Mouse (Mus musculus) ES-E14 (cell line): ENCODE measurements at regions not wholly inside any gene's neighbourhood (a gene's known extent, or its start where the extent isn't known, plus 50 kb on each side); places are given as distances from the start of the nearest gene placed in this dataset.

ENCODE experiments used
- DNase-seq: peaks from one replicate; pipeline ENCODE4 v3.0.0-alpha.2; 2013; ENCODE audit warnings: low read depth, low spot score
- H3K27ac ChIP-seq: 2 replicates; pipeline ENCODE4 v1.5.1; 2012; ENCODE audit warnings: low read depth, mild to moderate bottlenecking, low read length, moderate library complexity, mixed read lengths; ENCODE audit not compliant: poor library complexity, insufficient read depth, severe bottlenecking
- H3K36me3 ChIP-seq: 2 replicates; pipeline ENCODE4 v1.6.1; 2012; ENCODE audit warnings: mild to moderate bottlenecking, low read length, moderate library complexity, mixed read lengths; ENCODE audit not compliant: control insufficient read depth, poor library complexity, insufficient read depth, severe bottlenecking
- H3K4me1 ChIP-seq, 2 experiments: fragments of 150-350 bp in 1 of 2; sonication (generic) in 1 of 2; 2 replicates each; pipeline ENCODE4 v1.6.1; 2012; ENCODE audit warnings: low read length in 2 of 2, mild to moderate bottlenecking in 1 of 2, mixed read lengths in 1 of 2; ENCODE audit not compliant: control insufficient read depth in 2 of 2, insufficient read depth in 2 of 2, poor library complexity in 1 of 2
- H3K4me3 ChIP-seq, 2 experiments: fragments of 150-350 bp in 1 of 2; sonication (generic) in 1 of 2; 2 replicates each; pipeline ENCODE4 v1.5.1; 2012; ENCODE audit warnings: low read length in 2 of 2, low read depth in 1 of 2, mild to moderate bottlenecking in 1 of 2, mixed read lengths in 1 of 2; ENCODE audit not compliant: insufficient read depth in 1 of 2, poor library complexity in 1 of 2, severe bottlenecking in 1 of 2
- H3K9ac ChIP-seq: 2 replicates; pipeline ENCODE4 v1.6.1; 2012; ENCODE audit warnings: low read depth, mild to moderate bottlenecking, low read length, mixed read lengths; ENCODE audit not compliant: poor library complexity, insufficient read depth, severe bottlenecking
- H3K9me3 ChIP-seq: fragments of 150-350 bp; sonication (generic); 2 replicates; pipeline ENCODE4 v1.6.1; 2012; ENCODE audit warnings: low read depth, mild to moderate bottlenecking, low read length; ENCODE audit not compliant: control insufficient read depth, insufficient read depth
- CHD2 ChIP-seq: IDR thresholded peaks from 2 replicates; pipeline ENCODE4 v1.6.1; 2014; ENCODE audit warnings: mild to moderate bottlenecking, low read depth, low read length, inconsistent platforms
- HCFC1 ChIP-seq: IDR thresholded peaks from 2 replicates; pipeline ENCODE4 v1.6.1; 2012; ENCODE audit warnings: low read length, inconsistent platforms, borderline replicate concordance; ENCODE audit not compliant: insufficient read depth
- MAFK ChIP-seq: IDR thresholded peaks from 2 replicates; pipeline ENCODE4 v1.6.1; 2014; ENCODE audit warnings: mild to moderate bottlenecking, low read depth, low read length, inconsistent platforms; ENCODE audit not compliant: insufficient read depth
- ZC3H11A ChIP-seq: IDR thresholded peaks from 2 replicates; pipeline ENCODE4 v1.6.1; 2012; ENCODE audit warnings: low read depth, mild to moderate bottlenecking, inconsistent platforms, low read length, borderline replicate concordance
- ZNF384 ChIP-seq: IDR thresholded peaks from 2 replicates; pipeline ENCODE4 v1.6.1; 2012; ENCODE audit warnings: low read depth, low read length, inconsistent platforms
- in situ Hi-C, 2 experiments: fragments of 600-800 bp; cut with MboI; formaldehyde crosslinking; loops; one replicate each; pipeline ENCODE4 v1.15.1; 2025; ENCODE audit warnings: low sequenced_read_pairs in 2 of 2, inconsistent platforms in 1 of 2; ENCODE audit not compliant: unreplicated experiment in 2 of 2

GRCm38 (mm10) chr3:52853126-52853525, 163.9 kb downstream of the Cog6 start:
- no peak for DNase-seq
- H3K9ac ChIP-seq: no peak overlapping the region
- in situ Hi-C loops: no loop called here
- no peaks in the 10 kb centered on the region for H3K4me1 ChIP-seq
- H3K36me3 ChIP-seq: no peaks in the 10 kb centered on the region
- no peak overlapping the region for H3K27ac ChIP-seq
- no peak for TF ChIP-seq CHD2
- TF ChIP-seq ZC3H11A: no peak
- H3K4me3 ChIP-seq: no peak overlapping the region
- no peaks in the 10 kb centered on the region for H3K9me3 ChIP-seq

GRCm38 (mm10) chr3:52845166-52845565, 171.9 kb downstream of the Cog6 start:
- DNase-seq: no peak
- in situ Hi-C loops: loop anchor here (10.0 to 25.0 kb wide), 2 partner anchors 583 to 590 kb away; partner anchors contain the start of gene Foxo1 (in 1 of the 2)
- Histone ChIP-seq H3K9ac (no peak overlapping the region), H3K4me1 (peaks cover 1 to 4% of the 10 kb centered on the region in 2 experiments; a peak in 1 of 4 replicates), H3K36me3 (no peaks in the 10 kb centered on the region), H3K4me3 (no peak overlapping the region), H3K27ac (no peak overlapping the region), H3K9me3 (no peaks in the 10 kb centered on the region)
- TF ChIP-seq CHD2: no peak
- no peak for TF ChIP-seq MAFK
- TF ChIP-seq ZNF384: no peak
- no peak for TF ChIP-seq HCFC1
- TF ChIP-seq ZC3H11A: no peak

- Histone ChIP-seq H3K4me1 (peaks cover 1 to 4% of the 10 kb centered on the region in 2 experiments; a peak in 1 of 4 replicates), H3K27ac (no peak overlapping the region)
- TF ChIP-seq MAFK: no peak
- no peak for TF ChIP-seq CHD2
- peak; percentile 55; the same call in 1 of the 2 replicates for TF ChIP-seq HCFC1
- TF ChIP-seq ZC3H11A: peak; percentile 80
- peak; percentile 70 for TF ChIP-seq ZNF384
These were observed 173.0 kb downstream of the Cog6 start for GRCm38 (mm10) chr3:52843998-52844397.

GRCm38 (mm10) chr3:52842866-52843425, 174.1 kb downstream of the Cog6 start:
- Histone ChIP-seq H3K4me3 (no peak overlapping the region), H3K36me3 (no peaks in the 10 kb centered on the region)
- in situ Hi-C loops: loop anchor here (10.0 to 25.0 kb wide), 2 partner anchors 581 to 588 kb away; partner anchors contain the start of gene Foxo1 (in 1 of the 2)

More at GRCm38 (mm10) chr3:52843998-52844397, 173.0 kb downstream of the Cog6 start:
- Histone ChIP-seq H3K4me3 (no peak overlapping the region), H3K9me3 (no peaks in the 10 kb centered on the region), H3K9ac (no peak overlapping the region), H3K36me3 (no peaks in the 10 kb centered on the region)
- peak; percentile 79 for DNase-seq
- in situ Hi-C loops: loop anchor here (10.0 to 25.0 kb wide), 2 partner anchors 582 to 589 kb away; partner anchors contain the start of gene Foxo1 (in 1 of the 2)

More at GRCm38 (mm10) chr3:52842866-52843425, 174.1 kb downstream of the Cog6 start:
- no peak overlapping the region for H3K27ac ChIP-seq
- DNase-seq: no peak
- no peak overlapping the region for H3K9ac ChIP-seq
- no peaks in the 10 kb centered on the region for H3K9me3 ChIP-seq
- H3K4me1 ChIP-seq: peaks cover 1 to 4% of the 10 kb centered on the region in 2 experiments; a peak in 1 of 4 replicates
- TF ChIP-seq ZC3H11A: no peak
- no peak for TF ChIP-seq CHD2
- no peak for TF ChIP-seq ZNF384
- no peak for TF ChIP-seq MAFK
- no peak for TF ChIP-seq HCFC1
